Mouse (Mus musculus) heart, postnatal 0 days (tissue): ENCODE measurements around the gene Fnbp1.

Experiments
- CTCF ChIP-seq: IDR thresholded peaks from 2 replicates; pipeline ENCODE4 v1.5.1; 2016; ENCODE audit warnings: antibody characterized with exemption, control low read depth, low read depth
- EP300 ChIP-seq: IDR thresholded peaks from 2 replicates; pipeline ENCODE4 v1.6.1; 2016; ENCODE audit warnings: antibody characterized with exemption, low read depth

DNA sequence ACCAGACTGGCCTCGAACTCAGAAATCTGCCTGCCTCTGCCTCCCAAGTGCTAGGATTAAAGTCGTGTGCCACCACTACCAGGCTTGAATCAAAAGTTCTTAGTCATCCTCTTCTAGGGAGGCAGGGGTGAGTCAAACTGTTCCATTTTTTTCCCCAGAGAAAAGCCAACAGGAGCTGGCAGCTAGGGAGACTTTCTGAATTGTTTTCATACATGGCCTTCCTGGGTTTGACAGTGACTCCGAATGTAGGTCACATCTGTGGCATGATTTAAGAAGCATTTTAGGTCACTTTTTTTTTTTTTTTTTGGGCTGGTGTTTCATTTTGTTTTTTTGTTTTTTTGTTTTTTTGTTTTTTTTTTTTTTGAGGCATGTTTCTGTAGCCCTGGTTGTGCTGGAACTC lies 23.6 kb downstream of the Fnbp1 start:
- TF ChIP-seq CTCF: no peak
- no peak for TF ChIP-seq EP300
